Mouse (Mus musculus) limb, embryonic 11.5 days (tissue): ENCODE results near the gene Gm4737. TPM values are rescaled to one million over a fixed set of nuclear protein-coding genes. Genes with fewer than 3 reads are reported as not detected.

Source experiments
- ATAC-seq: fragments of 200-750 bp; cut with Nextera tagmentation; 2 replicates; pipeline ENCODE4 v1.8.0; 2017; ENCODE audit warnings: low read depth; ENCODE audit not compliant: insufficient number of reproducible peaks, low FRiP score, low TSS enrichment
- DNase-seq: peaks from one replicate; pipeline ENCODE4 v3.0.0-alpha.2; 2015; ENCODE audit warnings: low spot score
- H3K27ac ChIP-seq: fragments of 300-500 bp; sonication (generic); replicated peaks from 2 replicates; pipeline ENCODE4 v1.5.1; 2014; ENCODE audit warnings: low read depth, mild to moderate bottlenecking, low read length
- H3K27me3 ChIP-seq: fragments of 300-500 bp; sonication (generic); 2 replicates; pipeline ENCODE4 v1.6.1; 2014; ENCODE audit warnings: mild to moderate bottlenecking, low read length, mixed read lengths; ENCODE audit not compliant: control insufficient read depth, insufficient read depth
- H3K36me3 ChIP-seq: fragments of 300-500 bp; sonication (generic); 2 replicates; pipeline ENCODE4 v1.6.1; 2014; ENCODE audit warnings: mild to moderate bottlenecking, low read length, moderate library complexity, mixed read lengths; ENCODE audit not compliant: control insufficient read depth, insufficient read depth
- H3K4me1 ChIP-seq: fragments of 300-500 bp; sonication (generic); 2 replicates; pipeline ENCODE4 v1.6.1; 2014; ENCODE audit warnings: low read length, mixed read lengths; ENCODE audit not compliant: control insufficient read depth, insufficient read depth
- H3K4me2 ChIP-seq: fragments of 300-500 bp; sonication (generic); 2 replicates; pipeline ENCODE4 v1.6.1; 2014; ENCODE audit warnings: low read depth, mild to moderate bottlenecking, moderate library complexity; ENCODE audit not compliant: severe bottlenecking
- H3K4me3 ChIP-seq: fragments of 300-500 bp; sonication (generic); 2 replicates; pipeline ENCODE4 v1.5.1; 2014; ENCODE audit warnings: low read depth, low read length
- H3K9ac ChIP-seq: fragments of 300-500 bp; sonication (generic); 2 replicates; pipeline ENCODE4 v1.6.1; 2014; ENCODE audit warnings: mild to moderate bottlenecking, low read length
- H3K9me3 ChIP-seq: fragments of 300-500 bp; sonication (generic); 2 replicates; pipeline ENCODE4 v1.6.1; 2016; ENCODE audit warnings: low read length; ENCODE audit not compliant: control insufficient read depth
- WGBS: fragments of 180-500 bp; shearing (Covaris S2); extraction: QIAGEN DNeasy Blood & Tissue Kit; methylation state at CpG from one replicate; pipeline ENCODE4 v1.1.7; 2014; 5-methylcytosine and 5-hydroxymethylcytosine counted together
- polyA plus RNA-seq: library from polyadenylated mRNA; unstranded; fragments of >200 nt; fragmentation: Nextera tagmentation; extraction: Ambion mirVana; gene quantifications from 2 replicates; pipeline ENCODE4 v1.2.1, GENCODE M21; 2014

Gm4737 gene
- polyA plus RNA-seq, 1 experiment from 2014 or later: 5.0 TPM

DNA sequence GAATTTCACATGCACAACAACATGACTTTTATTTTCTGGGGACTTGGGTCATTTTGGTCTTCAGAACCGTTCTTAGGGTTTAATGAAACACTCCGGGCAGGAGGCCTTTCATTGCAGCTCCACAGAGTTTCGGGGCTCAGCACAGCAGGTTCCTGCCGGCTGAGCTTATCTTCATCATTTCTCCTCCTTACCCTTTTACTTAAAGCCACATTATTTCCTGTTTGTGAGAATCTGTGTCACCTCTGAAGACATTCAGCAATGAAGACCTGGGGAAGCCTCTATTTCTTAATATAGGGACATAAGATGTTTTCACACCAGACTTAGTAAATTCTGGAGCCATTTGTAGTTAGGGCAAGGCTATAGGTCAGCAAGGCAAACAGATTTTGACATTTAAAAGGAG lies 47.4 kb downstream of the Gm4737 start:
- H3K27me3 ChIP-seq: no peaks in the 10 kb centered on the region
- H3K4me1 ChIP-seq: no peaks in the 10 kb centered on the region
- 81% methylated on average over 4 of the region's 4 CpGs for WGBS
- no peaks in the 10 kb centered on the region for H3K36me3 ChIP-seq
- no peak overlapping the region for H3K4me2 ChIP-seq
- no peak for ATAC-seq
- H3K27ac ChIP-seq: no peak overlapping the region
- no peak overlapping the region for H3K9ac ChIP-seq
- no peaks in the 10 kb centered on the region for H3K9me3 ChIP-seq
- no peak for DNase-seq
- no peak overlapping the region for H3K4me3 ChIP-seq

DNA sequence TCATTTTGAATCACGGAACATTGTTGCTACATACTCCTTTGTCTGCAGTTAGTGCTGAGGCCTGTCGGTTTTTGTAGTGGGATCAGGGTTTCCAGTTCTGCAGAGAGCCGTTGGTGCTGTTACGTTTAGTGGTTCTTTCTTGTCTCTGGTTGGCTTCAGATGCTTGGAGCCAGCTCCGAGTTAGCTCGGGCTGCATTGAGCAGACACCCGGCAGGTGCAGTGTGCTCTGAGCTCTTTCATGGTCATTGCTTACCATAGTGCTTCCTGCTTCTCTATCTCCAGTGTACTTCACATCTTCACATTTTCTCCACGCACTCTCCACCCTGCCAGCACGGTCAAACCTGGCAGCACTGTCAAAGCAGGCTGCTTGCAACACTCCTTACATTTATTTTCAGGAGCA lies 50.4 kb downstream of the Gm4737 start:
- Histone ChIP-seq H3K4me3 (no peak overlapping the region), H3K36me3 (no peaks in the 10 kb centered on the region), H3K4me2 (no peak overlapping the region), H3K4me1 (no peaks in the 10 kb centered on the region), H3K27ac (no peak overlapping the region), H3K9ac (no peak overlapping the region), H3K9me3 (no peaks in the 10 kb centered on the region), H3K27me3 (no peaks in the 10 kb centered on the region)
- ATAC-seq (no peak), DNase-seq (no peak)
- 82% methylated on average over 9 of the region's 9 CpGs for WGBS

Other genes starting within 250 kb of the Gm4737 start
- gene Phldb2, start 201.5 kb downstream of the Gm4737 start, polyA plus RNA-seq: 47.6 and 49.3 TPM in 2 replicates
- 0.91 and 1.2 TPM in 2 replicates for gene Plcxd2, start 144.9 kb downstream of the Gm4737 start, polyA plus RNA-seq
- gene Cd96, start 34.8 kb downstream of the Gm4737 start, polyA plus RNA-seq: 0.17 TPM in 1 of 2 replicates, not detected in the other